Mouse (Mus musculus) ZHBTc4 (cell line): ENCODE measurements around the gene Duox1.
"Not testable (repeated sequence)": the region's sequence is repeated elsewhere in the genome, so short reads cannot be mapped to it uniquely, and the experiment has no call there.

ENCODE experiments used
- DNase-seq: peaks from one replicate; pipeline ENCODE4 v3.0.0-alpha.2; 2011; ENCODE audit warnings: low read depth, low spot score

Duox1 gene

GRCm38 (mm10) chr2:122311561-122311960 is 3.9 kb upstream of the Duox1 start:
- DNase-seq = no peak

GRCm38 (mm10) chr2:122312722-122313417 is 2.6 kb upstream of the Duox1 start:
- peak; percentile 87 for DNase-seq

- peak; percentile 51 for DNase-seq
These were observed 1.9 kb upstream of the Duox1 start, which contains the start of gene Duoxa1 for GRCm38 (mm10) chr2:122313536-122313935. TSS of gene Duoxa1 (minus strand) at chr2:122313730.

- no peak for DNase-seq
These were observed 1.9 kb downstream of the Duox1 start for GRCm38 (mm10) chr2:122317384-122317783.

GRCm38 (mm10) chr2:122323960-122324359 is 8.5 kb downstream of the Duox1 start:
- DNase-seq = no peak

GRCm38 (mm10) chr2:122324586-122324985 is 9.1 kb downstream of the Duox1 start:
- no peak for DNase-seq

- no peak for DNase-seq
These were observed 9.9 kb downstream of the Duox1 start for GRCm38 (mm10) chr2:122325361-122325760.

GRCm38 (mm10) chr2:122327986-122328385 is 12.5 kb downstream of the Duox1 start:
- DNase-seq = no peak

GRCm38 (mm10) chr2:122330317-122330716 is 14.8 kb downstream of the Duox1 start:
- not testable (repeated sequence) for DNase-seq

GRCm38 (mm10) chr2:122332222-122332621 is 16.8 kb downstream of the Duox1 start:
- DNase-seq = no peak

- DNase-seq = peak; percentile 92
These were observed 18.7 kb downstream of the Duox1 start for GRCm38 (mm10) chr2:122334170-122334569.

GRCm38 (mm10) chr2:122337291-122337690 is 21.8 kb downstream of the Duox1 start:
- DNase-seq = peak; percentile 28

- no peak for DNase-seq
These were observed 29.8 kb downstream of the Duox1 start for GRCm38 (mm10) chr2:122345106-122345893.

- DNase-seq = not testable (repeated sequence)
These were observed 30.7 kb downstream of the Duox1 start for GRCm38 (mm10) chr2:122346164-122346563.

- no peak for DNase-seq
These were observed 31.8 kb downstream of the Duox1 start for GRCm38 (mm10) chr2:122347257-122347656.

- peak; percentile 90 for DNase-seq
These were observed 33.2 kb downstream of the Duox1 start for GRCm38 (mm10) chr2:122348531-122349131.

- DNase-seq = no peak
These were observed 33.8 kb downstream of the Duox1 start for GRCm38 (mm10) chr2:122349136-122349785.

- DNase-seq = no peak
These were observed 35.9 kb downstream of the Duox1 start for GRCm38 (mm10) chr2:122351156-122351930.

GRCm38 (mm10) chr2:122351931-122352329 is 36.5 kb downstream of the Duox1 start:
- peak; percentile 77 for DNase-seq

GRCm38 (mm10) chr2:122352992-122353391 is 37.5 kb downstream of the Duox1 start:
- DNase-seq = no peak

GRCm38 (mm10) chr2:122353765-122354164 is 38.3 kb downstream of the Duox1 start:
- no peak for DNase-seq
